Mouse (Mus musculus) megakaryocyte, adult 5-6 weeks (primary cell): ENCODE results near the gene St6gal1. TPM values are rescaled to one million over a fixed set of nuclear protein-coding genes. Genes with fewer than 3 reads are reported as not detected.
A peak's percentile ranks its signal among the peaks of the same experiment; 100 is the strongest.

Source experiments
- ATAC-seq: 2 replicates; pipeline ENCODE4 v1.8.0; 2016; ENCODE audit warnings: mild to moderate bottlenecking, inconsistent platforms; ENCODE audit not compliant: poor library complexity, severe bottlenecking
- total RNA-seq, 2 experiments: library from RNA; stranded (forward) in 1 of 2; stranded (reverse) in 1 of 2; fragments of 153-499, 151-499 nt in 1 of 2; fragments of 221-1000, 200-1000 nt in 1 of 2; gene quantifications; 2 replicates each; pipeline versions ENCODE4 v1.2.3 to v1.2.4; 2015 to 2017

Gene St6gal1
- total RNA-seq, 2 experiments from 2014 or later: 2.3 to 2.4 TPM

- ATAC-seq: peak; percentile 71
These were observed 47.4 kb downstream of the St6gal1 start for GRCm38 (mm10) chr16:23271746-23272520.

GRCm38 (mm10) chr16:23272521-23273230, 48.1 kb downstream of the St6gal1 start:
- no peak for ATAC-seq

GRCm38 (mm10) chr16:23274005-23274404, 49.5 kb downstream of the St6gal1 start:
- no peak for ATAC-seq

DNA sequence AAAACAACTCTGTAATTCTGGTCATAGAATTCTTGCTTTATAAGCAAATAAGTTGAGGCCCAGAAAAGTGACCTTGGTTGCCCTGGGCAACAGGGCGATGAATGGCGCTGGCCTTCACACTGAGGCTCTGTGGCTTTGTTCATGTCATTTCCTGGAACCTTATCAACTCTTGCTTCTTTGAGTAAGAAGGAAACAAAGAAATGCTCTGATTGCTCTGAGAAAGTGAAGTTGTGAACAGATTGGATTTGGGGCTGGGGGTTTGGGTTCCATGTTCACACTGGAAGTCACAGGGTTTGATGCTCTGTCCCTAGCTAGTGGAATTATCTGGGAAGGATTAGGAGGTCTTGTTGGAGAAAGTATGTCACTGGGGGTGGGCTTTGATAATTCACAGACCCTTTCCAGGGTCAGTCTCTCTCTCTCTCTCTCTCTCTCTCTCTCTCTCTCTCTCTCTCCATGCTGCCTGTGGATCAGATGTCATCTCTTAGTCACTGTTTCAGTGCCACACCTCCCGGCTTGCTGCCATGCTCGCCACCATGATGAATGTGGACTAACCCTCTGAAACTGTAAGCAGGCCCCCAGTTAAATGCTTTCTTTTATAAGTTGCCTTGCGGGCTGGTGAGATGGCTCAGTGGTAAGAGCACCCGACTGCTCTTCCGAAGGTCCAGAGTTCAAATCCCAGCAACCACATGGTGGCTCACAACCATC, 50.2 kb downstream of the St6gal1 start:
- ATAC-seq: peak; percentile 25; the same call in 1 of the 2 replicates

GRCm38 (mm10) chr16:23275661-23276060, 51.1 kb downstream of the St6gal1 start:
- no peak for ATAC-seq

DNA sequence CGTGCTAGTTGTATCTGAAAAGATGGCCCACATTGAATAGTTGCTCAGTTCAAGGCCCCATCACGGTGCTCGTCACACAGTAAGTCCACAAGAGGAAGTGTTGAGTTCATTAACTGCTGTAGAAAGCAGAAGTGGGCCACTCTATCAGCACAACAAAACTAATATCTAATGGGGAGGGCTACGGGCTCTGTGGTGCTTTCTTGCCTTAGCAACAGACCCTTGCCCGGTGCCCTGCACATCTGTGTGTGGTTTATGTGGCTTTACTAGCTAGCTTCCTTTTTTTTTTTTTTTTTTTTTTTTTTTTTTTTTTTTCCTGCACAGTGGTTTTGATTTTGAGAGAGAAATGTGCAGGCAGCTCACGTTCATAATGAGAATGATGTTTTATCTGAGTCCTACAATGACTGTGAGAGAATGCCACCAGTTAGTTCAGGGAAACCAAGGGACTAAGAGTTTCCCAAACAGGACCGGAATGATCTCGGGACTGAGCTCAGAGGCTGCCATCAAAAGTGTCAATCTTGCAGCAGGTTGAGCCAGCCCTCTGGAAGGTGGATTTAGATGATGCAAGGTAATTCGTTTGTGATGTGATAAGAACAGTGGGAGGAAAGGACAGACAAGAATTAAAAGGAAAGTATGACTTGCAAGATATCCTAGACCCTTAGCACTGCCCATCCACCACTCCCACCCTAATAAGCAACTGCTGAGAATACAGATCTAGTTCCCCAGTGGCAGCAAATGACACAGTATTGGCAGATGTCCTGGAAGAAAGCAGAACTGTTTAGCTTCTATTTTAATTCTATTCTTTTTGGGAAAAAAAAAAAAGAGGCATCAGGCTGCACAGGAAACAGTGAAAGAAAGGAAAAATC, 55.6 kb downstream of the St6gal1 start:
- ATAC-seq: peak; percentile 90

DNA sequence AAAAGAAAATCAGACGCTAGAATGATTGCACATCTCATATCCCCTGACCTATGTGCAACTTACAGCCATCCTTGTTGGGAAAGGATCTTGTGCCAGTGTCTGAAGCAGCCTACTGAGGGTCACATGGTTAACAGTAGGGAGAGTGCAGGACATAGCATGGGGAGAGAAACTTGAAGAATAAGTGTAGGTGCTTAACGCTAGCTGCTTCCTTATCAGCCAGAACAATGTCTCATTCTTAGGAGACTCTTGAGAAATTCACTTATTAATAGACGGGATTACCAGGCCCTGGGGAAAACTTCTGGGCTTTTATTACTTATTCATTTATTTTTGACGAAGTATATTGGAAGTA, 56.2 kb downstream of the St6gal1 start:
- no peak for ATAC-seq

- no peak for ATAC-seq
These were observed 57.7 kb downstream of the St6gal1 start for GRCm38 (mm10) chr16:23282241-23282640.

- ATAC-seq: peak; percentile 43
These were observed 58.4 kb downstream of the St6gal1 start for GRCm38 (mm10) chr16:23282941-23283340.

- no peak for ATAC-seq
These were observed 59.1 kb downstream of the St6gal1 start for GRCm38 (mm10) chr16:23283677-23284076.

- ATAC-seq: no peak
These were observed 60.2 kb downstream of the St6gal1 start for GRCm38 (mm10) chr16:23284470-23285394.

GRCm38 (mm10) chr16:23286380-23287097, 62.0 kb downstream of the St6gal1 start:
- no peak for ATAC-seq

GRCm38 (mm10) chr16:23287312-23288040, 62.9 kb downstream of the St6gal1 start:
- peak; percentile 84 for ATAC-seq

- ATAC-seq: no peak
These were observed 63.6 kb downstream of the St6gal1 start for GRCm38 (mm10) chr16:23288103-23288502.

- ATAC-seq: no peak
These were observed 64.9 kb downstream of the St6gal1 start for GRCm38 (mm10) chr16:23289424-23289823.

DNA sequence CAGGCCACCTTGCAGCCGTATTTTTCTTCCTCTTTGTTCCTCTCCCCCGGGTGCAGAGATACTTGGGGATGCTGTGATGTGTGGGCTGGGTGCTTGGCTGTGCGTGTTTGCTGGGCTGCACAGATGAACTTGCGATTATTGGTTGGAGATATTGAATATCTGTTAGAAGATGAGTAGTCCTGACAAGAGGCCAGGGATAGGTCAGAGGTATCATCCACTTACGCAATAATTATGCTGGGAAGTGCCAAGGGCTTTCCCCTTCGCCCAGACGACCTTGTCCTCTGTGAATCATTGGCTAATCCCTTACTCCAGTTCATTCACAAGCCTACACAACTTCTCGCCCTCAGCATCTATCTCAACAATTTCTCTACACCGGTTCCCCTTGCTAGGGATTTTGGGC, 65.6 kb downstream of the St6gal1 start:
- ATAC-seq: no peak

GRCm38 (mm10) chr16:23291521-23291920, 67.0 kb downstream of the St6gal1 start:
- ATAC-seq: no peak

GRCm38 (mm10) chr16:23294236-23294635, 69.7 kb downstream of the St6gal1 start:
- ATAC-seq: no peak
